Mouse (Mus musculus) neural tube, embryonic 12.5 days (tissue): ENCODE results near the gene Phactr1. TPM values are rescaled to one million over a fixed set of nuclear protein-coding genes. Genes with fewer than 3 reads are reported as not detected.
A peak's percentile ranks its signal among the peaks of the same experiment; 100 is the strongest.

Source experiments
- ATAC-seq: fragments of 200-750 bp; cut with Nextera tagmentation; 2 replicates; pipeline ENCODE4 v1.8.0; 2017; ENCODE audit warnings: low read depth, mild to moderate bottlenecking, moderate TSS enrichment, moderate library complexity; ENCODE audit not compliant: low FRiP score
- H3K27ac ChIP-seq: fragments of 300-500 bp; sonication (generic); 2 replicates; pipeline ENCODE4 v1.5.1; 2016
- H3K27me3 ChIP-seq: fragments of 300-500 bp; sonication (generic); replicated peaks from 2 replicates; pipeline ENCODE4 v1.6.1; 2016; ENCODE audit warnings: mild to moderate bottlenecking
- H3K36me3 ChIP-seq: fragments of 300-500 bp; sonication (generic); 2 replicates; pipeline ENCODE4 v1.6.1; 2016; ENCODE audit warnings: mild to moderate bottlenecking
- H3K4me1 ChIP-seq: fragments of 300-500 bp; sonication (generic); 2 replicates; pipeline ENCODE4 v1.6.1; 2016
- H3K4me2 ChIP-seq: fragments of 300-500 bp; sonication (generic); replicated peaks from 2 replicates; pipeline ENCODE4 v1.6.1; 2016; ENCODE audit warnings: mild to moderate bottlenecking
- H3K4me3 ChIP-seq: fragments of 300-500 bp; sonication (generic); 2 replicates; pipeline ENCODE4 v1.5.1; 2016
- H3K9ac ChIP-seq: fragments of 300-500 bp; sonication (generic); 2 replicates; pipeline ENCODE4 v1.6.1; 2016; ENCODE audit warnings: mild to moderate bottlenecking
- H3K9me3 ChIP-seq: fragments of 300-500 bp; sonication (generic); 2 replicates; pipeline ENCODE4 v1.6.1; 2016; ENCODE audit warnings: mild to moderate bottlenecking
- WGBS: fragments of 180-500 bp; shearing (Covaris S2); methylation state at CpG from one replicate; pipeline ENCODE4 v1.1.7; 2016; 5-methylcytosine and 5-hydroxymethylcytosine counted together
- polyA plus RNA-seq: library from polyadenylated mRNA; unstranded; fragments of >200 nt; fragmentation: Nextera tagmentation; extraction: Ambion mirVana; gene quantifications from 2 replicates; pipeline ENCODE4 v1.2.1, GENCODE M21; 2016

Phactr1 gene
- polyA plus RNA-seq, 1 experiment from 2014 or later = 47.5 TPM

DNA sequence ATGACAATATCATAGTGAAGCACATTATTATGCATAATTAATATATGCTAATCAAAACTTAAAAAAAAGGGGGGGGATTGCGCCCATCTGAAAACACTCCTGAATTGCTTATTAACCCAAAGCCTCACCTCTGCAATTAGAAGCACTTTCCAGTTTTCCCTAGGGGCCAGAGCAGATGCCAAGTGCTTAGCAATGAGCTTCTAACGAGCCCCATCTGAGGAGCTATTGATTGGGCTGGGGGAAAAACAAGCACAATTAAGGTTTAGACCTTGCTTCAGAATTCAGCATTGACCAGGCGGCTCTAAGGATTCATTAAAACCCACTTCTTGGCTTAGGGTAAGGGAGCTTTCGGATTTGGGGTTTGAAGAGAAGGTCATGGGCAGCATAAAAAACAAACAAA is 311.9 kb downstream of the Phactr1 start:
- Histone ChIP-seq H3K4me3 (no peak overlapping the region), H3K27me3 (no peaks in the 10 kb centered on the region), H3K4me2 (no peak overlapping the region), H3K9ac (no peak overlapping the region), H3K4me1 (no peaks in the 10 kb centered on the region), H3K9me3 (no peaks in the 10 kb centered on the region), H3K27ac (no peak overlapping the region), H3K36me3 (no peaks in the 10 kb centered on the region)
- ATAC-seq = no peak
- WGBS = 68% methylated on average over 4 of the region's 4 CpGs

DNA sequence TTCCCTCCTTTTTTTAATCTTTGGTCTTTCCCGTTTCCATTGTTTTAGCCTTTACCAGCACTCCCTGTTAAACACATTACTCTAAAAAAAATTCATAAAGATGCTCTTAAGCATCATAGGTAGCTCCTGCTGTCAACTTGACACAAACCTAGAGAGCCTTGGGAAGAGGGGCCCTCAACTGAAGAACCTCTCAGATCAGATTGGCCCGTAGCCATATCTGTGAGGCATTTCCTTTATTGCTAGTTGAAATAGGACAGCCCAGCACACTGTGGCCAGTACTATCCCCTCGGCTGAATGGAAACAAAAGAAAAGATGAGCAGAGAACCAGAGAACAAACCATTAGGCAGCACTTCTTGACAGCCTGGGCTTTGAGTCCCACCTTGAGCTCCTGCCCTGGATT is 313.9 kb downstream of the Phactr1 start:
- WGBS = 87% methylated on average over 3 of the region's 3 CpGs
- ATAC-seq = no peak

DNA sequence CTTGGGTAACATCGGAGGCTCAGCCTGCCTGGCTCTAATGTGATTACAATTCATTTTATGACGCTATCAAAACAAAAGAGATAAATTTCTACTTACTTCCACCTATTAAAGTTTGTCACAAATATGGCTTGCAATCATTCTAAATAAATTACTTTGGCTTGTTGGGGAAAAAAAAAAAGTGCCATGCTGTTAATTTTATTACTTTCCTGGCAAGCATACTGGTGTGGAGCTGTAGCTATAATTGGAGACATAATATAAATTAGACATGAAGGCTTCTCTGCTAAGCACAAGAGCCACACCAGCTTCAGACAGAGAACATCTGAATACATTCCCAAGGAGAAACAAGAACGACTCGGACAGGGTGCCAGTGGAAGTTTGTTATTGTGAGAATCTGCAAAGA is 315.8 kb downstream of the Phactr1 start:
- WGBS = 68% methylated on average over 4 of the region's 4 CpGs
- H3K9ac ChIP-seq = no peak overlapping the region
- no peak overlapping the region for H3K27ac ChIP-seq

More for the DNA sequence above, 313.9 kb downstream of the Phactr1 start:
- no peak overlapping the region for H3K27ac ChIP-seq
- H3K4me3 ChIP-seq = no peak overlapping the region
- H3K4me1 ChIP-seq = no peaks in the 10 kb centered on the region
- no peak overlapping the region for H3K4me2 ChIP-seq
- H3K9ac ChIP-seq = no peak overlapping the region
- no peaks in the 10 kb centered on the region for H3K9me3 ChIP-seq
- H3K36me3 ChIP-seq = no peaks in the 10 kb centered on the region
- H3K27me3 ChIP-seq = no peaks in the 10 kb centered on the region

DNA sequence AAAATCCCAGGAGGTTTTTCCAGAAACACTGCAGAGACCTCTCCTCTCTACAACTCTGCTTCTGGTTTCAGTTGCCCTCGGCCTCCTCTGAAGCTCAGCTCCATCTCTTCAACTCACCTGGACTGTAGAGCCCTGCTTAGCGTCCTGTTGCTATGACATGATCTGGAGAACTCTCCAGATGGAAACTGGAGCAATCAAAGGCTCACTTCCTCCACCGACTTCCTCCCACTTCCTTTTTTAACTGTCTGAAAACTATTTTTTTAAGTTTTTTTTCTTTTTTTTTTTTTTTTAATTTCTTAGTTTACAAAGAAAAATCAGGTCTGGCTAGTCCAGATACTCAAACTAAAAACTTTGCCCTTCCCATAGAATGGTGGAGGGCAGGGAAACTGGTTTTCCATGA is 318.9 kb downstream of the Phactr1 start:
- Histone ChIP-seq H3K4me2 (no peak overlapping the region), H3K9ac (no peak overlapping the region), H3K4me1 (no peaks in the 10 kb centered on the region), H3K9me3 (no peaks in the 10 kb centered on the region), H3K27me3 (no peaks in the 10 kb centered on the region), H3K4me3 (no peak overlapping the region), H3K27ac (no peak overlapping the region), H3K36me3 (no peaks in the 10 kb centered on the region)
- 81% methylated on average over 3 of the region's 3 CpGs for WGBS
- ATAC-seq = no peak

More for the DNA sequence above, 315.8 kb downstream of the Phactr1 start:
- Histone ChIP-seq H3K27me3 (no peaks in the 10 kb centered on the region), H3K4me3 (no peak overlapping the region), H3K4me2 (no peak overlapping the region), H3K4me1 (no peaks in the 10 kb centered on the region), H3K9me3 (no peaks in the 10 kb centered on the region), H3K36me3 (no peaks in the 10 kb centered on the region)
- ATAC-seq = no peak

DNA sequence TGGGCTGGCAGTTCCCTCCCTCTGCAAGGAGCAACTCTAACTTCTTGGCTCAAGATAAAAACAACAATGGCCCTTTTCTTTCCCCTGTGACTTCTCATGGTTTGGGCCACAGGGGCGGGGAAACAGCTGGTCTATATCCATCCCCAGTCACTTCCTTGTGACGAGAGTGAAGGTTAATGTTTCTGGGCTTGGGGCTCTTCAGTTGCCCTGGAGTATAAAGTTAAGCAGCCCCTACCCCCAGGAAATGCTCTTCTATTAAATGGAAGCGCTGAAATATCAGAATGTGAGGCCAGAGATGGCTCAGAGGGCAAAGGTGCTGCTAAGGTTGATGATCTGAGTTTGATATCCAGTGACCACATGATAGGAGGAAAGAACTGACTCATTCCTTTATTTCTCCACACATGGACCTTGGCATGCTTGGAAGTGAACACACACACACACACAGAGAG is 324.7 kb downstream of the Phactr1 start:
- no peak overlapping the region for H3K4me3 ChIP-seq
- no peak overlapping the region for H3K4me2 ChIP-seq
- H3K9ac ChIP-seq = no peak overlapping the region
- no peaks in the 10 kb centered on the region for H3K36me3 ChIP-seq
- no peak for ATAC-seq
- H3K9me3 ChIP-seq = no peaks in the 10 kb centered on the region
- H3K27me3 ChIP-seq = no peaks in the 10 kb centered on the region
- no peak overlapping the region for H3K27ac ChIP-seq
- H3K4me1 ChIP-seq = no peaks in the 10 kb centered on the region
- 17% methylated on average over 3 of the region's 3 CpGs for WGBS

DNA sequence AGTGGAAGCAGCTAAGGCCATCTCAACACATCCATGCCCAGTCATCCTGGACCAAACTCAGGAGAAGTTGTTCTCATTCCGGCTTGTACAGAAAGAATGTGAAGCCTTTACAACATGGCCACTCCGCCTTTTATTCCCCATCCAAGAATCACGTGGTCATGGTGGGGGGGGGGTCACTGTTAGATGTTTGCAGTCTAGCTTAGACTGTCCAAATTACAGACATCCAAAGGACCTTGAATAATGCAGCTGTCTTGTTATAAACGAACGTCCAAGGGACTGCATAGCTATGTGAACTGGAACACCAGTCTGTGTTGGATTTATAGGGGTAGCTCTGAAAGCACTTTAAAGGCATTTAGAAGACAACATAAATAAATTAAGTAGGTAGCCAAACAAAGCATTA is 328.0 kb downstream of the Phactr1 start:
- H3K36me3 ChIP-seq = no peaks in the 10 kb centered on the region
- no peak overlapping the region for H3K9ac ChIP-seq
- no peak overlapping the region for H3K4me3 ChIP-seq
- H3K27me3 ChIP-seq = no peaks in the 10 kb centered on the region
- no peak for ATAC-seq
- H3K9me3 ChIP-seq = no peaks in the 10 kb centered on the region
- H3K4me2 ChIP-seq = no peak overlapping the region
- H3K4me1 ChIP-seq = no peaks in the 10 kb centered on the region
- WGBS = 60% methylated on average over 5 of the region's 5 CpGs
- no peak overlapping the region for H3K27ac ChIP-seq

DNA sequence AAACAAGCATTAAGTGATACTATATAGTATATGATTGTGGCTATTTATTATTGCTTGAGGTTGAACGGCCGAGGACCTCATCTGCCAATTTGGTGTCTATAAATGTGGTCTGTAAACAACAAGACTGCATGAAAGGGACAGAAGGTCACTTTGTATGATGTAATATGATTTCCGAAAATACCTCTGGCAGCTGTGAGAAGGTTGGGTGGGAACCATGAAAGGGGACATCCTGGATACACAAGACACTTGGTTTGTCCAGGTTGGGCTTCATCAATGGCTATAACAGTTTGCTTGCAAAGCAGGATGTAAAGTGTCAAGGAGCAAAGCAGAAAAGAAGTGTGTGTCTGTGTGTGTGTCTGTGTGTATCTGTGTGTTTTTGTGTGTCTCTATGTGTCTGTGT is 329.2 kb downstream of the Phactr1 start:
- no peak overlapping the region for H3K4me2 ChIP-seq
- H3K4me3 ChIP-seq = no peak overlapping the region
- H3K27ac ChIP-seq = no peak overlapping the region
- no peak overlapping the region for H3K9ac ChIP-seq
- WGBS = 89% methylated on average over 3 of the region's 3 CpGs
- no peaks in the 10 kb centered on the region for H3K27me3 ChIP-seq
- no peaks in the 10 kb centered on the region for H3K4me1 ChIP-seq
- H3K9me3 ChIP-seq = no peaks in the 10 kb centered on the region
- H3K36me3 ChIP-seq = no peaks in the 10 kb centered on the region
- ATAC-seq = no peak

DNA sequence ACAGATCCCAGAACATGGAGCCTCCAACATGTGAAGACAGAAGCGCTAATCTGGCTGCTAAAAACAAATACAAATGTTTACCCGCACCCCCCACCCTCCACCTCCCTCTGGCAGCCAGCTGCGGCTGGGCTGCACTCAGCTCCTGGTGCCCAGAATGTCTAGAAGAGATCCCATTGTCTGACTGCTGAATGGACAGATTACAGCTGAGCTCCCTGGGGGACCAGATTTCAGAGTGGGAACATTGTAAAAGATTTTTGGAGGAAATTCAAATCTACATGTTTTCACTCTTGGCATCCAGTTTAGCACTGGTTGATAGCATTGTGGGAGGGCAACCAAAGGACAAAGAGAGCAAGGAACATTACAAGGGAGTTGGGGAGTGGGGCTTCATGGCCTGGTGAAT is 331.1 kb downstream of the Phactr1 start:
- Histone ChIP-seq H3K4me3 (no peak overlapping the region), H3K27ac (no peak overlapping the region), H3K9me3 (no peaks in the 10 kb centered on the region), H3K9ac (no peak overlapping the region), H3K4me1 (no peaks in the 10 kb centered on the region), H3K27me3 (no peaks in the 10 kb centered on the region), H3K36me3 (no peaks in the 10 kb centered on the region), H3K4me2 (no peak overlapping the region)
- WGBS = 51% methylated on average over 3 of the region's 3 CpGs
- ATAC-seq = no peak

DNA sequence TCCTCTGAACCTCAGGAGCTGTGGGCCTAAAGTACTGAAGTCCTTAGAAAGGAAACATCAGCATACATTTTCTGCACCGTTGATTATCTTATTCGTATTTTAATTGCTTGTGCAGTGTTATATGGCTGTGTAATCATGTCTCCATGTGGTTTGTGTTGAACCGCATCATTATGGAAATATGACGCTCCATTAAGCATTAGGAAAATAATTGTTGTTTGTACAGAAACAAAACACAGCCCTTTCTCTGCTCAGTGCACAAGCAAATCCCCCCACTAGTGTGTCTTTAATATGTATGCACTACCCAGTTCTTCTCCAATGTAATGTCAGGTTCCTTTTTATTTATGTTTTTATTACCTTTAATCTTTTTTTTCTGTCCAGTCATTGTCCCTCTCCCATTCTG is 333.6 kb downstream of the Phactr1 start:
- Histone ChIP-seq H3K4me1 (no peaks in the 10 kb centered on the region), H3K27ac (no peak overlapping the region), H3K36me3 (no peaks in the 10 kb centered on the region), H3K4me2 (no peak overlapping the region), H3K9ac (no peak overlapping the region), H3K9me3 (no peaks in the 10 kb centered on the region), H3K4me3 (no peak overlapping the region), H3K27me3 (no peaks in the 10 kb centered on the region)
- ATAC-seq = peak; percentile 33; the same call in 1 of the 2 replicates
- 74% methylated on average over 4 of the region's 4 CpGs for WGBS

DNA sequence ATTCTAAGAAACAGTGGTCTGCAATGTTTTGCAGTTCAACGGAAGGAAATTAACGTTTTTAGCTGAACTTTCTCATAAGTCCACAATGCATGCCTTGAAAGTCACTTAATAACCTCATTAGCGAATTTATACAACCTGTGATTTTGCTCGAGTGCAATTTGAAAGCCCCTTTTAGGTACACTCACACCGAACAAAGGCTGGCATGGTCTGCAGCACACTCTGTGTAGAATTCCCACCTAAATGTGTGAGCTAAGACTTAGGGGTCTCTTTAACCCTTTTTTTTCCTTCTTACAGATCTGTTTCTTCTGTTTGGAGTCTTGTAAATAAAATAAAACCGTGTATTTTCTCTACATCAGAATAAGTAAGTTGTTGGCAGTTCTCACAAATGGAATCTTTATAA is 335.3 kb downstream of the Phactr1 start:
- Histone ChIP-seq H3K27me3 (no peaks in the 10 kb centered on the region), H3K36me3 (no peaks in the 10 kb centered on the region), H3K27ac (no peak overlapping the region), H3K4me1 (no peaks in the 10 kb centered on the region), H3K4me3 (no peak overlapping the region), H3K4me2 (no peak overlapping the region), H3K9me3 (no peaks in the 10 kb centered on the region), H3K9ac (no peak overlapping the region)
- WGBS = 80% methylated on average over 6 of the region's 6 CpGs
- no peak for ATAC-seq

DNA sequence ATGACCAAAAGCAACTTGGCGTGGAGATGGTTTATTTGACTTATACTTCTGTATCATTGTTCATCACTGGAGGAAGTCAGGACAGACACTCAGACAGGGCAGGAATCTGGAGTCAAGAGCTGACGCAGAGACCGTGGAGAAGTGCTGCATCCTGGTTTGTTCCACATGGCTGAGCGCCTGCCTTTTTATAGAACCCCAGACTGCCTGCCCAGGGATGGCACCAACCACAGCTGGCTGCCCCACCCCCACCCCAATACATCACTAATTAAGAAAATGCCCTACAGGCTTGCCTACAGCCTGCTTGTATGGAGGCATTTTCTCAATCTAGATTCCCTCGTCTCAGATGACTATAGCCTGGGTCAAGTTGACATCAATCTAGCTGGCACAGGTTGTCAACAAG is 338.4 kb downstream of the Phactr1 start:
- Histone ChIP-seq H3K4me3 (no peak overlapping the region), H3K36me3 (no peaks in the 10 kb centered on the region), H3K9me3 (no peaks in the 10 kb centered on the region), H3K4me1 (no peaks in the 10 kb centered on the region), H3K4me2 (no peak overlapping the region), H3K27ac (no peak overlapping the region), H3K9ac (no peak overlapping the region), H3K27me3 (no peaks in the 10 kb centered on the region)
- 49% methylated on average over 5 of the region's 5 CpGs for WGBS
- no peak for ATAC-seq

DNA sequence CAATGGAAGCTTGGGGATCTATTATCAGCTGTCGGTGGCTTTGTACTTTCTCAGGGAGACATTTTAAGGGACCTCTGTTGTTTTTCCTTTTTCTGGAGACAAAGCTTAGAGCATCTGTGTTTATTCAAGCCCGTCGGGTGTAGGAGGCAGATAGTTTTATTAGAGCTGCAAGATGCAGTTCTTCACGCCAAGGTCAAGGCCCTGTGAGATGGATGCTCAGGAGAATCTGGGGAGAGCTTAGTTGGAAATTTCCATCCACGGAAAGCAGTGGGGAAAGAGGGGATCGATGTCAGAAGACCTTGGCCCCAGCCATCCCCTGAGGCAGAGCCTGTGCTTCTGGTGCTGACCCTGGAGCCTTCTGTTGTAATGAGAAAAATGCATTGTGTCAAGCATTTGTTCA is 340.6 kb downstream of the Phactr1 start:
- H3K4me1 ChIP-seq = no peaks in the 10 kb centered on the region
- no peak overlapping the region for H3K27ac ChIP-seq
- no peak for ATAC-seq
- WGBS = 78% methylated on average over 6 of the region's 6 CpGs
- H3K4me2 ChIP-seq = no peak overlapping the region
- H3K27me3 ChIP-seq = no peaks in the 10 kb centered on the region
- no peak overlapping the region for H3K9ac ChIP-seq
- no peaks in the 10 kb centered on the region for H3K36me3 ChIP-seq
- no peak overlapping the region for H3K4me3 ChIP-seq
- no peaks in the 10 kb centered on the region for H3K9me3 ChIP-seq

DNA sequence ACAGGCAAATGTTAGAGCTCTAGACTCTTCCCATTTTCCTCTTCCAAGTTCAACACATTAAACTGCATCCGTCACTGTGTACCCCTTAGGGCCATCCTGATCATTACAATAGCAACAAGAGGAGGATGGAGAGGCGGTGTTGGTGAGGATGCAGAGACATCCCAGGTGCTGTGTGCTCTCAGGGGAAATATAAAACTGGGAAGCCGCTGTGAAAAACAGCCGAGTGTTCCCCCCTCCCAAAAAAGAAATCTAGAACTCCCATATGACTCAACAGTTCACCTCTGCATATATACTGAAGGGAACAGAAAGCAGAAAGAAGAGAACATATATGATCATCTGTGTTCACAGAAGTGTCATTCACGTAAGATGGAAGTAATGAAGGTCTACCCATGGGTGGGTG is 342.6 kb downstream of the Phactr1 start:
- no peaks in the 10 kb centered on the region for H3K36me3 ChIP-seq
- no peak overlapping the region for H3K9ac ChIP-seq
- no peaks in the 10 kb centered on the region for H3K27me3 ChIP-seq
- H3K9me3 ChIP-seq = no peaks in the 10 kb centered on the region
- WGBS = 86% methylated on average over 5 of the region's 5 CpGs
- ATAC-seq = no peak
- H3K4me2 ChIP-seq = no peak overlapping the region
- no peak overlapping the region for H3K27ac ChIP-seq
- H3K4me3 ChIP-seq = no peak overlapping the region
- H3K4me1 ChIP-seq = no peaks in the 10 kb centered on the region
